Mouse (Mus musculus) midbrain, postnatal 0 days (tissue): Measurements from ENCODE around the gene Lix1l. TPM values are rescaled to one million over a fixed set of nuclear protein-coding genes. Genes with fewer than 3 reads are reported as not detected.
A peak's percentile ranks its signal among the peaks of the same experiment; 100 is the strongest.

ENCODE experiments used
- ATAC-seq: fragments of 200-750 bp; cut with Nextera tagmentation; 2 replicates; pipeline ENCODE4 v1.8.0; 2017; ENCODE audit warnings: moderate number of reproducible peaks, mild to moderate bottlenecking, moderate TSS enrichment, moderate library complexity; ENCODE audit not compliant: low FRiP score
- DNase-seq: peaks from one replicate; pipeline ENCODE4 v3.0.0-alpha.2; 2015; ENCODE audit warnings: low spot score
- H3K27ac ChIP-seq: fragments of 300-500 bp; sonication (generic); 2 replicates; pipeline ENCODE4 v1.5.1; 2014; ENCODE audit warnings: low read depth, mild to moderate bottlenecking, low read length, mixed read lengths
- H3K27me3 ChIP-seq: fragments of 300-500 bp; sonication (generic); 2 replicates; pipeline ENCODE4 v1.6.1; 2014; ENCODE audit warnings: low read length, control low read depth, mixed read lengths; ENCODE audit not compliant: insufficient read depth
- H3K36me3 ChIP-seq: fragments of 300-500 bp; sonication (generic); 2 replicates; pipeline ENCODE4 v1.6.1; 2014; ENCODE audit warnings: low read length, control low read depth, mixed read lengths; ENCODE audit not compliant: insufficient read depth
- H3K4me1 ChIP-seq: fragments of 300-500 bp; sonication (generic); 2 replicates; pipeline ENCODE4 v1.6.1; 2014; ENCODE audit warnings: mild to moderate bottlenecking, control low read depth, antibody characterized with exemption, low read length, mixed read lengths; ENCODE audit not compliant: insufficient read depth
- H3K4me2 ChIP-seq: fragments of 300-500 bp; sonication (generic); 2 replicates; pipeline ENCODE4 v1.6.1; 2014; ENCODE audit warnings: low read depth, mild to moderate bottlenecking, low read length, mixed read lengths; ENCODE audit not compliant: poor library complexity, severe bottlenecking
- H3K4me3 ChIP-seq: fragments of 300-500 bp; sonication (generic); 2 replicates; pipeline ENCODE4 v1.5.1; 2014; ENCODE audit warnings: low read depth, mild to moderate bottlenecking, low read length, moderate library complexity
- H3K9ac ChIP-seq: fragments of 300-500 bp; sonication (generic); replicated peaks from 2 replicates; pipeline ENCODE4 v1.6.1; 2014; ENCODE audit warnings: mild to moderate bottlenecking, low read length, moderate library complexity, mixed read lengths; ENCODE audit not compliant: poor library complexity, severe bottlenecking
- H3K9me3 ChIP-seq: fragments of 300-500 bp; sonication (generic); 2 replicates; pipeline ENCODE4 v1.6.1; 2016; ENCODE audit warnings: low read length, control low read depth
- CTCF ChIP-seq: IDR thresholded peaks from 2 replicates; pipeline ENCODE4 v1.5.1; 2016; ENCODE audit warnings: antibody characterized with exemption, mild to moderate bottlenecking
- WGBS: fragments of 180-500 bp; shearing (Covaris S2); extraction: QIAGEN DNeasy Blood & Tissue Kit; methylation state at CpG from one replicate; pipeline ENCODE4 v1.1.7; 2014; 5-methylcytosine and 5-hydroxymethylcytosine counted together
- polyA plus RNA-seq: library from polyadenylated mRNA; unstranded; fragments of >200 nt; fragmentation: Nextera tagmentation; extraction: Ambion mirVana; gene quantifications from 2 replicates; pipeline ENCODE4 v1.2.1, GENCODE M21; 2015
- total RNA-seq: library from RNA; depleted of rRNA; stranded (reverse); fragments of >200 nt; gene quantifications from 2 replicates; pipeline ENCODE4 v1.2.3, GENCODE M21; 2014

The Lix1l gene
- total and polyA plus RNA-seq, 2 experiments from 2014 or later, result 3.2 to 52.9 TPM

- WGBS, result under 1% methylated on average over 40 of the region's 40 CpGs
- no peaks in the 10 kb centered on the region for H3K27me3 ChIP-seq
- TF ChIP-seq CTCF, result no peak
- H3K9me3 ChIP-seq, result no peaks in the 10 kb centered on the region
- peak overlapping the region; percentile 96 for H3K4me2 ChIP-seq
- no peak for ATAC-seq
- peak overlapping the region; percentile 77 for H3K27ac ChIP-seq
- H3K4me3 ChIP-seq, result peak overlapping the region; percentile 60
- DNase-seq, result peak; percentile 50
- no peaks in the 10 kb centered on the region for H3K36me3 ChIP-seq
- peak overlapping the region; percentile 81 for H3K9ac ChIP-seq
- H3K4me1 ChIP-seq, result peaks cover 11% of the 10 kb centered on the region; the same call in 1 of the 2 replicates
These were observed 3.5 kb upstream of the Lix1l start for GRCm38 (mm10) chr3:96597435-96597891.

- peak overlapping the region; percentile 96 for H3K4me2 ChIP-seq
- H3K4me1 ChIP-seq, result peaks cover 16% of the 10 kb centered on the region; the same call in 1 of the 2 replicates
- H3K9ac ChIP-seq, result peak overlapping the region; percentile 81
- WGBS, result 2% methylated on average over 51 of the region's 54 CpGs
- peak overlapping the region; percentile 60 for H3K4me3 ChIP-seq
- H3K27me3 ChIP-seq, result no peaks in the 10 kb centered on the region
- DNase-seq, result peak; percentile 79
- no peaks in the 10 kb centered on the region for H3K36me3 ChIP-seq
- no peak for TF ChIP-seq CTCF
- no peak for ATAC-seq
- H3K27ac ChIP-seq, result peak overlapping the region; percentile 77
- no peaks in the 10 kb centered on the region for H3K9me3 ChIP-seq
These were observed 2.5 kb upstream of the Lix1l start for GRCm38 (mm10) chr3:96598156-96599068.

GRCm38 (mm10) chr3:96599069-96599393 lies 1.9 kb upstream of the Lix1l start:
- no peak for TF ChIP-seq CTCF
- Histone ChIP-seq H3K27ac (no peak overlapping the region), H3K27me3 (no peaks in the 10 kb centered on the region), H3K4me3 (peak overlapping the region; percentile 60), H3K4me1 (peaks cover 20% of the 10 kb centered on the region; the same call in 1 of the 2 replicates), H3K4me2 (peak overlapping the region; percentile 96), H3K9ac (no peak overlapping the region), H3K9me3 (no peaks in the 10 kb centered on the region), H3K36me3 (no peaks in the 10 kb centered on the region)
- WGBS, result 57% methylated on average over 8 of the region's 8 CpGs
- ATAC-seq, result no peak
- no peak for DNase-seq

- Histone ChIP-seq H3K4me2 (0 out of 2 replicates have a peak overlapping the region, but pooled peaks have one; percentile 96), H3K27me3 (no peaks in the 10 kb centered on the region), H3K4me1 (peaks cover 20% of the 10 kb centered on the region; the same call in 1 of the 2 replicates), H3K9me3 (no peaks in the 10 kb centered on the region), H3K9ac (no peak overlapping the region), H3K27ac (no peak overlapping the region), H3K4me3 (no peak overlapping the region), H3K36me3 (no peaks in the 10 kb centered on the region)
- TF ChIP-seq CTCF, result no peak
- ATAC-seq (no peak), DNase-seq (no peak)
- WGBS, result 81% methylated on average over 3 of the region's 3 CpGs
These were observed 1.5 kb upstream of the Lix1l start for GRCm38 (mm10) chr3:96599411-96599810.

GRCm38 (mm10) chr3:96601251-96601787 lies 370 bp downstream of the Lix1l start:
- Histone ChIP-seq H3K9me3 (no peaks in the 10 kb centered on the region), H3K27me3 (no peaks in the 10 kb centered on the region), H3K36me3 (no peaks in the 10 kb centered on the region), H3K4me2 (peak overlapping the region; percentile 72), H3K27ac (peak overlapping the region; percentile 83), H3K9ac (peak overlapping the region; percentile 80), H3K4me1 (peaks cover 12% of the 10 kb centered on the region; the same call in 1 of the 2 replicates), H3K4me3 (peak overlapping the region; percentile 83)
- peak; percentile 57 for ATAC-seq
- WGBS, result under 1% methylated on average over 17 of the region's 40 CpGs
- TF ChIP-seq CTCF, result no peak
- DNase-seq, result peak; percentile 76
